Mouse (Mus musculus) kidney, embryonic 15.5 days (tissue): Measurements from ENCODE around the gene Cwc22. TPM values are rescaled to one million over a fixed set of nuclear protein-coding genes. Genes with fewer than 3 reads are reported as not detected.
"Not testable (repeated sequence)": the region's sequence is repeated elsewhere in the genome, so short reads cannot be mapped to it uniquely, and the experiment has no call there.

Experiments
- ATAC-seq: fragments of 200-750 bp; cut with Nextera tagmentation; replicated peaks from 2 replicates; pipeline ENCODE4 v1.8.0; 2017; ENCODE audit warnings: moderate TSS enrichment; ENCODE audit not compliant: low FRiP score
- H3K27ac ChIP-seq: fragments of 300-500 bp; sonication (generic); 2 replicates; pipeline ENCODE4 v1.5.1; 2015; ENCODE audit warnings: mild to moderate bottlenecking, inconsistent platforms
- H3K27me3 ChIP-seq: fragments of 300-500 bp; sonication (generic); 2 replicates; pipeline ENCODE4 v1.6.1; 2015; ENCODE audit warnings: inconsistent platforms
- H3K36me3 ChIP-seq: fragments of 300-500 bp; sonication (generic); 2 replicates; pipeline ENCODE4 v1.6.1; 2015; ENCODE audit warnings: inconsistent platforms
- H3K4me1 ChIP-seq: fragments of 300-500 bp; sonication (generic); 2 replicates; pipeline ENCODE4 v1.6.1; 2015; ENCODE audit warnings: inconsistent platforms
- H3K4me2 ChIP-seq: fragments of 300-500 bp; sonication (generic); 2 replicates; pipeline ENCODE4 v1.6.1; 2015; ENCODE audit warnings: moderate library complexity, mild to moderate bottlenecking, inconsistent platforms
- H3K4me3 ChIP-seq: fragments of 300-500 bp; sonication (generic); replicated peaks from 2 replicates; pipeline ENCODE4 v1.5.1; 2015; ENCODE audit warnings: mild to moderate bottlenecking, inconsistent platforms
- H3K9ac ChIP-seq: fragments of 300-500 bp; sonication (generic); 2 replicates; pipeline ENCODE4 v1.6.1; 2015; ENCODE audit warnings: mild to moderate bottlenecking, inconsistent platforms
- H3K9me3 ChIP-seq: fragments of 300-500 bp; sonication (generic); replicated peaks from 2 replicates; pipeline ENCODE4 v1.6.1; 2016; ENCODE audit warnings: inconsistent platforms
- WGBS: fragments of 180-500 bp; shearing (Covaris S2); methylation state at CpG from one replicate; pipeline ENCODE4 v1.1.7; 2015; ENCODE audit warnings: mixed read lengths; 5-methylcytosine and 5-hydroxymethylcytosine counted together
- polyA plus RNA-seq: library from polyadenylated mRNA; unstranded; fragments of >200 nt; fragmentation: Nextera tagmentation; extraction: Ambion mirVana; gene quantifications from 2 replicates; pipeline ENCODE4 v1.2.1, GENCODE M21; 2015

Gene Cwc22
- polyA plus RNA-seq, 1 experiment from 2014 or later, result 34.8 TPM

DNA sequence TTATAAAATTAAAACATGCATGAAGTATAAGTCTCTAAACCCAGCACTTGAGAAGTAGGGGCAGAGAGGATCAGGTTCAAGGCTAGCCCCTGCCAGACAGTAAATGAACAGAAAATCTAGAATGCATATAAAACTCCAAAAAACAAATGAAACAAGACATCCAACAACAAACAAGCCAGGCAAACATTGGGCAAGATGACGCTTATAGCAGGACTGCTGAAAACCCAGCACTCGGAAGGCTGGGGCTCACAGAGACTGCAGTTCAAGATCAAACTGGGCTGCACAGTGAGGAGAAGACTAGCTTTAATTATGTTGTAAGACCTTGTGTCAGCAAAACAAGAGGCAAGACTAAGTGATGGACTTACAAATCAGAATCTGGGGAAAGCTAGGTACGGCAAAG is 43.1 kb downstream of the Cwc22 start:
- 95% methylated on average over 3 of the region's 3 CpGs for WGBS
- no peaks in the 10 kb centered on the region for H3K9me3 ChIP-seq
- no peaks in the 10 kb centered on the region for H3K27me3 ChIP-seq
- peaks cover 80% of the 10 kb centered on the region for H3K36me3 ChIP-seq
- no peak overlapping the region for H3K9ac ChIP-seq
- H3K4me3 ChIP-seq, result no peak overlapping the region
- no peak overlapping the region for H3K4me2 ChIP-seq
- H3K27ac ChIP-seq, result no peak overlapping the region
- no peak for ATAC-seq
- no peaks in the 10 kb centered on the region for H3K4me1 ChIP-seq

DNA sequence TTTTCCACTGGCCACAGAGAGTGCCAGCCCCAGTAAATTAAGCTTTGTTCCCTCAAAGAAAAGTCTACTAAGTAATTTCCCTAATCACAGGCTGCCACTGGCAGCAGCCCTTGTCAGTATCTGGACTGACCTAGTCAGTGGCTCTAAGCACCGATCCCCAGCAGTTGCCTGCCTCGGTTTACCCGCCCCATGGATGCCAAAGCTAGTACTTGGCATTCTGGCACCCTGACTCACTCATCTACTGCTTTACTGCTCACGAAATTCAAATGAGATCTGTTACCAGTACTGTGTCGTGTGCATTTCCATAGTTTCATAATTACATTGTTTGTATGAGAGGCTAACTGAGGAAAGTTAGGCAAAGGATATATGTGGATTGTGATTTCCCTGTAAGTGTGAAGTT is 44.9 kb downstream of the Cwc22 start:
- no peak for ATAC-seq
- Histone ChIP-seq H3K4me1 (no peaks in the 10 kb centered on the region), H3K4me2 (no peak overlapping the region), H3K27me3 (no peaks in the 10 kb centered on the region), H3K27ac (no peak overlapping the region), H3K9me3 (no peaks in the 10 kb centered on the region), H3K36me3 (peaks cover 88% of the 10 kb centered on the region), H3K9ac (no peak overlapping the region), H3K4me3 (no peak overlapping the region)
- WGBS, result 90% methylated on average over 5 of the region's 5 CpGs

DNA sequence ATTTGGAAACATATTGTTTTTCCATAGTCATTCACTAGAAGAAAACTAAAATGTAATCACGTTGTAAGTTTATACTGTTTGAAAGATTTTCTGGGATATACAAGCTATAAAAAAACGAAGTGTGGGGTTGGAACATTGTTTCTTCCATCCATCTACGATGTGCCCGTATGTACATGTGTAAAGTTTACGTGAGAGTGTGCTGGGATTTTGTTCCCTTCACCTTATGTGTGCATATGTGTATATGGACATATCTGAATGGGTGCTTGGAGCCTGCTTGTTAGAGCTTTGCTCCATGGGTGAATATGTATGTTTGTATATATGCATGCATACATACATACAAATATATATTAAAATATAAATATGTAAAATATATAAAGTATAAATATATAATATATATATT is 45.4 kb downstream of the Cwc22 start:
- Histone ChIP-seq H3K36me3 (peaks cover 88% of the 10 kb centered on the region), H3K4me1 (no peaks in the 10 kb centered on the region), H3K27ac (no peak overlapping the region), H3K4me2 (no peak overlapping the region), H3K4me3 (no peak overlapping the region), H3K9me3 (no peaks in the 10 kb centered on the region), H3K27me3 (no peaks in the 10 kb centered on the region), H3K9ac (no peak overlapping the region)
- ATAC-seq, result no peak
- 93% methylated on average over 5 of the region's 5 CpGs for WGBS

DNA sequence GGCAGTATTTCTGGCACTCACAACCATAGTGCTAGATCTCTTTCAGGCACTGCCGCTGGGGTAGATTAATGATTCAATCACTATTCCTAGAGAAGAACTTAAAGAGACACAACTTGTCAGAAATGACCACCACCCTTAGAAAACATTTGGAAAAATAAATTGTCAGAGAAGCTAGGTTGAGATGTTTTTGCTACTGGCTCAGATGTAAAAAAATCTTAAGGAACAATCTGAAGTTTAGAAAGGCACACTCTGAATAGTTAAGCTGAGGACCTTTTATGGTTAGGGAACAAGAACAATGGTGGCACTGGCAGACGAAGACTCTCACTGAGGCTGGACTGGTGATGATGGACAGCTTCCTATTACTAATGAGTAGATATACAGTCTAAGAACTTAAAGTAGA is 46.1 kb downstream of the Cwc22 start:
- H3K9ac ChIP-seq, result no peak overlapping the region
- peaks cover 82% of the 10 kb centered on the region for H3K36me3 ChIP-seq
- no peak for ATAC-seq
- H3K4me1 ChIP-seq, result no peaks in the 10 kb centered on the region
- no peaks in the 10 kb centered on the region for H3K27me3 ChIP-seq
- H3K27ac ChIP-seq, result no peak overlapping the region
- 88% methylated on average over 2 of the region's 2 CpGs for WGBS
- H3K4me3 ChIP-seq, result no peak overlapping the region
- no peaks in the 10 kb centered on the region for H3K9me3 ChIP-seq
- no peak overlapping the region for H3K4me2 ChIP-seq

DNA sequence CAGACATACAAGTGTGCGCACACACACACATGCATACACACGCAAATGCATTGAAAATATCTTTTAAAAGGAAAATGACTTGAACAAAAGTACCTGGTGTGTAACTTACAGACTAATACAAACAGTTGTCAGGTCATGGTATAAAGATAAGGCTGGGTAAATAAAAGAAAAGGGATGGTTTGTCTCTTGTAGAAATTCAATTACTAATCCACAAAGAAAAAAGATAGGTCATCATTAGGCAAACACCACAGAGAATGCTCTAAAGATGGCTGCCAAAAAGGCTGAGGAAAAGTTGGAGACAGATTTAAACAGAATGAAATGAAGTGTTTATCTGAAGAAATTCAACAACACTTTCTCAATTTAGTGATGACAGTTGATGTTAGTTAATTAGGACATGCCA is 47.7 kb downstream of the Cwc22 start:
- no peak overlapping the region for H3K9ac ChIP-seq
- peaks cover 80% of the 10 kb centered on the region for H3K36me3 ChIP-seq

DNA sequence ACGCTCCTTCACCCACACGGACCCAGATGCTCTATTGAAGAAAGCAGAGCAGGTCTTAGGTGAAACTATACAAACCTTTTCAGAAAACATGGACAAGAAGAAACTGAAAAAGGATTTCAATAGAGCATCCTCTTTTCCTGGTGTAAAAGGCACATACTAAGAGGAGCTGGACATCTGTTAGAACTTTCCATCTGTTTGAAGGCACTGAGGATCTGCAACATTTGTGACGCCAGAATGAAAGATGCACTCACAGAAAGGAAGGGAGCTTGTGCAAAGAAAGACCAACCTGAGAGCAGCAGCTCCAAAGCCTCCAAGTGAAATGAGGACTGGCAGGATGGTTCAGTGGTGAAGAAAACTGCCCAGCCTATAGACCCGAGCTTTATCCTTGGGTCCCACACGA is 48.2 kb downstream of the Cwc22 start:
- Histone ChIP-seq H3K9ac (no peak overlapping the region), H3K27ac (no peak overlapping the region), H3K4me2 (no peak overlapping the region), H3K4me3 (no peak overlapping the region), H3K9me3 (no peaks in the 10 kb centered on the region), H3K27me3 (no peaks in the 10 kb centered on the region), H3K4me1 (no peaks in the 10 kb centered on the region), H3K36me3 (peaks cover 80% of the 10 kb centered on the region)
- ATAC-seq, result no peak
- 92% methylated on average over 5 of the region's 5 CpGs for WGBS

More for the DNA sequence above, 47.7 kb downstream of the Cwc22 start:
- H3K4me2 ChIP-seq, result no peak overlapping the region
- no peak overlapping the region for H3K4me3 ChIP-seq
- no peaks in the 10 kb centered on the region for H3K4me1 ChIP-seq
- ATAC-seq, result no peak
- H3K9me3 ChIP-seq, result no peaks in the 10 kb centered on the region
- 98% methylated on average over 2 of the region's 2 CpGs for WGBS
- no peaks in the 10 kb centered on the region for H3K27me3 ChIP-seq
- H3K27ac ChIP-seq, result no peak overlapping the region

DNA sequence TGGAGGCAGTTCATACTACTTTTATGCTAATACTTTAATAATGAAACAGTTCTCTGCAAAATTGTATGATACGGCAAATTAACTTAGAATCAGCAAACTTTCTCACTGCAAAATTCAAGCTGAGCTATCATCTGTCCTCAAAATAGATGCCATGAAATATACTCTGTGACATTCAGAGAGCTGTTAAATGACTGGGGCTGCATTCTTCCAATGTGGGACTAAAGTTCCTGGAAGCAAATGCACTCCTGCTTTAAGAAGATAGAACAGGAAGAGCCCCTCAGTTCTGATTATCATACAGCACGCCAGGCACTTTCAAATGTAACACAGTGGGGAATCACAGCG is 48.6 kb downstream of the Cwc22 start:
- Histone ChIP-seq H3K4me2 (no peak overlapping the region), H3K36me3 (peaks cover 81% of the 10 kb centered on the region), H3K27me3 (no peaks in the 10 kb centered on the region), H3K4me1 (no peaks in the 10 kb centered on the region), H3K4me3 (no peak overlapping the region), H3K27ac (no peak overlapping the region), H3K9ac (no peak overlapping the region), H3K9me3 (no peaks in the 10 kb centered on the region)
- WGBS, result 89% methylated on average over 3 of the region's 3 CpGs
- no peak for ATAC-seq

DNA sequence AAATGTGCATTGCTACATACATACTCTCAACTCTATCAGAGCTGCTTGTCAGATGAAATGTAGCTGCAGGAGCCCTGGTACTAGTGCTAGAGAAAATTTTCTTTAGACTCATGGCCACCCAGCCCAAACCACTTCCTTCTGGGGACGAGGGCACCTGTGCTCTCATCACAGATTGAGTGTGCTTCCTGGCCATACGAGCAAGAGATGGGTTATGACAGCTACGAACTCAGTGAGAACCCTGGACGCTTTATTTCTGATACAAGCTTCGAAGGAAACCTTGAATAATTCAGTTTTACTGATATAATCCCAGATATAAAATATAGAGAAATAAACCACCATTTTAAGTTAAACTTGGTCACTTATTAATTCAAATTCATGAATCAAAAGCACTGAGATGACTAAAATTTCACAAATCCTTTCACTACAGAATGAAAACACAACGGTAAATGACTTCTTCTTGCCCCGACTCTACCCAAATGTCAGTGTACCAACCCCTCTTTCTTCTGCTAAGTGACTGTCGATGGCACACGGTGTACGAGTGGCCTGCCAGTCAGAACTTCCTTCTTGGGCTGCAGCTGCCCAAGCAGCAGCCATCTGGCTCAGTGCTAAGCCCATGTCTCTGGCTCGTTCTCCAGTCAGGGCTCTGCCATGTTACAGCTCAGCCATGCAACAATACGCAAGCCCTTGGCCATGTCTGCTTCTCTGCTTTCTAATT is 49.2 kb downstream of the Cwc22 start:
- Histone ChIP-seq H3K9ac (no peak overlapping the region), H3K36me3 (peaks cover 80% of the 10 kb centered on the region), H3K9me3 (no peaks in the 10 kb centered on the region), H3K4me3 (no peak overlapping the region), H3K27ac (no peak overlapping the region), H3K27me3 (no peaks in the 10 kb centered on the region), H3K4me1 (no peaks in the 10 kb centered on the region), H3K4me2 (no peak overlapping the region)
- 93% methylated on average over 12 of the region's 12 CpGs for WGBS
- no peak for ATAC-seq

DNA sequence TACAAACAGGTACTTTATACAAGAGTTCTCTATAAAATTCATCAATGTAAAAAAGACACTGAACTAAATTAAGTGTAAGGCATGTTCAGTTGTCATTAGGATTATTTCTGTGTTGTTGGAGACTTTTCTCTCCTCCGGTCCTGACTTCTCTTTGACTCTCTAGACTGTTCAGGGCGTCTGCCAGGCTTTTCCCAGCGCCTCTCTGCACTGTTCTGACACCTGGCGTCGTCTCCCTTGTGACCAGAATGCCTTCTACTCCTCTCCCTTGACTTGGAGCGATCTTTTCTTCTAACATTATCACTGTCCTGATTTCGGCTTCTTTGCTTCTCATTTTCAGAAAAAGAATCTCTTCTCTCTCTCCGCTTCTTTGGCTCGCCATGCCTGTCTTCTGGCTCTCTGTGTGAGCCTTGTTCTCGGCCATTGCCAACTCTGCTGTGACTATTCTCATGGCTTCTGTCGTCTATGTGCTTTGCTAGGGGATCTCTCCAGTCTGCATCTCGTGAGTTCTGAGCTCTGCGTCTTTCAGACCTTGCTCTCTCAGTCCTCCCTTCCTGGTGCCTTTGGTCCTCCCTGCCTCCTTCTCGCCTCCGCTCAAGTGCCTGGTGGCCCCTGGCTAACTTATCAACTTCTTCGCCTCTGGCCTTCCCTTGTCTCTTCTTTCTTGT is 50.1 kb downstream of the Cwc22 start:
- WGBS, result 93% methylated on average over 16 of the region's 16 CpGs
- not testable (repeated sequence) for H3K4me1 ChIP-seq, H3K27me3 ChIP-seq, H3K9me3 ChIP-seq, H3K4me2 ChIP-seq, H3K27ac ChIP-seq, H3K4me3 ChIP-seq, H3K9ac ChIP-seq, ATAC-seq
- H3K36me3 ChIP-seq, result peaks cover 73% of the 10 kb centered on the region

DNA sequence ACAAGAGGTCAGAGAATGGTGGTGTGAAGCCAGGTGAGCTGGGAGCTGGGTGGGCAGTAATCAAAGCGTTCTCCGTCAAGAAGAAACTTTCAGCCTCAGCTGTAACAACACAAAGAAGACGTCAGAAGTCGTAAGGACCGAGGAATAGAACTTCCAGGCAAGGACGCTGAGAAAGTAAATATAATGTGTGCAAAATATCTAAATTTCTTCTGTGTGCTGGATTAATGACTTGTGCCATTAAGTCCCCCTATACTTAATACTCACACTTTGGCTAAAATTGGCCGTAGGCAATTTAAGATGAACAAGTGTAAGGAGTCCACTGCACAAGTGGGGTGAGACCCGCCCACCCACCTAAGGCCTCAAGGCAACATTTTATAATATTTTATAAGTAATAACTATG is 51.3 kb downstream of the Cwc22 start:
- H3K27me3 ChIP-seq, result no peaks in the 10 kb centered on the region
- WGBS, result 84% methylated on average over 8 of the region's 8 CpGs
- H3K9ac ChIP-seq, result no peak overlapping the region
- H3K4me1 ChIP-seq, result no peaks in the 10 kb centered on the region
- H3K4me2 ChIP-seq, result no peak overlapping the region
- H3K36me3 ChIP-seq, result peaks cover 66% of the 10 kb centered on the region
- no peak for ATAC-seq
- H3K27ac ChIP-seq, result no peak overlapping the region
- no peaks in the 10 kb centered on the region for H3K9me3 ChIP-seq
- no peak overlapping the region for H3K4me3 ChIP-seq

DNA sequence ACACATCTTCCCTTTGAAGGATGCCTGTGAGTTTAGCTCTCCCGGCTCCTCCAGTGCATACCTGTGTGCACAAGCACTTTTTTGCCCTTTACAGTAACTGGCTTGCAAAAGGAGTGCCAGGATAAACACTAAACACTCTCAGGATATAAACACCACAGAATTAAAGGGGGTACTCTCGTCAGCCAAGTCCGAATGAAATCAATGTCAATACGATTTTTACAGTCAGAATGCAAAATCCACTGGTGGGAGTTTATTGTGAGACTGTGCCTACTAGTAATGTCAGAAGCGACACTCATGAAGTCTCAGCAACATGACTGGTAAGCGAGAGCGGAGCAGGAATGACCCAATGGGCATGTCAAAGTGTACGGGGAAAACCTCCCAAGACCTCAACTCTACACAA is 52.7 kb downstream of the Cwc22 start:
- Histone ChIP-seq H3K4me2 (no peak overlapping the region), H3K36me3 (peaks cover 52% of the 10 kb centered on the region), H3K4me1 (no peaks in the 10 kb centered on the region), H3K9me3 (no peaks in the 10 kb centered on the region), H3K9ac (no peak overlapping the region), H3K27me3 (no peaks in the 10 kb centered on the region), H3K27ac (no peak overlapping the region), H3K4me3 (no peak overlapping the region)
- 91% methylated on average over 8 of the region's 8 CpGs for WGBS
- no peak for ATAC-seq

DNA sequence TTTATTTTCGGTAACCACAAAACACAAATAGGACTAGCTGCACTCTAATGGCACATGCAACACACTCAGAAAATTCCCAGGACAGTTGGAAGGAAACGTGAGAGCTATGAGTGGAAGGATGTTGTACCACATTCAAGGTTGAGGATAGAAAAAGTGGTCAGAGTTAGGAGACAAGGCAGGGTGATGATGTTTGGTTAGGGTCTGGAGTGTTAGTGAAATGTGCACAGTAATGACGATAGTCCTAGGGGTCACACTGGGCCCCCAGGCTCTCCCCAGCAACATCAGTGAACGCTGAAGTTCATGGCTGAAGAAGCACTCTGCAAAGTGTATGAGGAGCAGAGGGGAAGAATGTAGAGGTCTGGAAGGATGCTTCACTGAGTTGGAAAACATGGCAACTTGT is 53.6 kb downstream of the Cwc22 start:
- no peaks in the 10 kb centered on the region for H3K9me3 ChIP-seq

More for the DNA sequence above, 53.6 kb downstream of the Cwc22 start:
- H3K4me2 ChIP-seq, result no peak overlapping the region
- no peak overlapping the region for H3K27ac ChIP-seq
- WGBS, result 96% methylated on average over 4 of the region's 4 CpGs
- no peak overlapping the region for H3K9ac ChIP-seq
- H3K4me1 ChIP-seq, result no peaks in the 10 kb centered on the region
- peaks cover 43% of the 10 kb centered on the region for H3K36me3 ChIP-seq
- no peak for ATAC-seq
- H3K27me3 ChIP-seq, result no peaks in the 10 kb centered on the region
- no peak overlapping the region for H3K4me3 ChIP-seq
